Mouse (Mus musculus): ENCODE measurements around the gene Tmem174. TPM values are rescaled to one million over a fixed set of nuclear protein-coding genes. Genes with fewer than 3 reads are reported as not detected.

Gene Tmem174
- total and polyA plus RNA-seq, 3 experiments, result not detected

Other genes starting within 250 kb of the Tmem174 start
- gene Gm10320, start 145.4 kb downstream of the Tmem174 start, total RNA-seq (2021), result not detected
- gene Gm10320, start 145.4 kb downstream of the Tmem174 start, polyA plus RNA-seq (2012; rRNA removed), result 1.3 and 1.9 TPM in 2 replicates
- under 1 TPM; 0.41 to 0.49 TPM for gene Tmem171, start 57.4 kb upstream of the Tmem174 start, total RNA-seq (2021)
- 0.18 and 0.22 TPM in 2 replicates for gene Tmem171, start 57.4 kb upstream of the Tmem174 start, polyA plus RNA-seq (2012; rRNA removed)
- 10 to 100 TPM; 45.9 to 49.9 TPM for gene Fcho2, start 178.0 kb upstream of the Tmem174 start, total RNA-seq (2021)
- 5.8 and 6.6 TPM in 2 replicates for gene Fcho2, start 178.0 kb upstream of the Tmem174 start, polyA plus RNA-seq (2012; rRNA removed)